Comparison of ENCODE assay signal across 11 mouse cellular contexts in the genomic region with DNA sequence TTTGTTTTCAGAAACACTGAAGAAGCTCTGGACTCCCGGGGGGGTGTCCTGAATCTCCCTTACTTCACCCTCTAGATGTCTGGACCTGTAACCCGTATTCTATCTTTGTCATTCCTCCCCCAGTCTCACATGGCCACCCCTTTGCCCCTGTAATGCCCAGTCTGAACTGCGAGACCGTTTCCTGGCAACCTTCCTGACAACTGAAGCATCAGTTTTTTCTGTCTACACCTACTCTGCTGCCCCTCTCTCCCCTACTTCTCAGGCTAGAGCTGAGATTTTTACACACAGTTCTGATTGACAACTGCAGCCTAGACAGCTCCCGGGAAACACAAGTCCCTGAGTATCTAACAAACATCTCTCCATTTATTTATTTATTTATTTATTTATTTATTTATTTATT. TPM values are rescaled to one million over a fixed set of nuclear protein-coding genes. Genes with fewer than 3 reads are reported as not detected.
A peak's percentile ranks its signal among the peaks of the same experiment; 100 is the strongest.
DNase-seq lines count a peak whose midpoint lies in the region; ATAC-seq and TF ChIP-seq lines count a peak whose summit lies in the region.
"Had no signal": no experiment of that assay in that cellular context is flagged by ENCODE, and none has a peak within 500 bp of the region (broad histone marks: within the 10 kb centered on the region; RNA-seq: fewer than 3 reads in every experiment).

No protein-coding gene starts in this region.

- TF ChIP-seq POLR2A in brain, embryonic 14.5 days (IDR thresholded peaks at IDR 0.05; ENCODE audit: borderline replicate concordance, extremely low read depth, insufficient read depth, insufficient read length, poor library complexity, severe bottlenecking): no peak

- no peaks in the 10 kb centered on the region for H3K27me3 ChIP-seq in forebrain, embryonic 16.5 days (replicated peaks; ENCODE audit: control insufficient read depth, insufficient read depth, low read length)
- no peaks in the 10 kb centered on the region for H3K27me3 ChIP-seq in forebrain, embryonic 10.5 days (ENCODE audit: poor library complexity, severe bottlenecking)
- no peaks in the 10 kb centered on the region for H3K27me3 ChIP-seq in kidney, embryonic 14.5 days (ENCODE audit: control insufficient read depth, insufficient read depth, low read length)
- H3K27me3 ChIP-seq in midbrain, embryonic 10.5 days (ENCODE audit: low read depth, poor library complexity, severe bottlenecking): no peaks in the 10 kb centered on the region

- H3K4me3 ChIP-seq in forebrain, embryonic 16.5 days (replicated peaks; ENCODE audit: low read length): no peak overlapping the region
- H3K4me3 ChIP-seq in forebrain, embryonic 10.5 days: no peak overlapping the region
- no peak overlapping the region for H3K4me3 ChIP-seq in kidney, embryonic 14.5 days (ENCODE audit: low read length)
- H3K4me3 ChIP-seq in midbrain, embryonic 10.5 days: no peak overlapping the region

- no peak overlapping the region for H3K27ac ChIP-seq in forebrain, embryonic 16.5 days (ENCODE audit: low read length)
- H3K27ac ChIP-seq in forebrain, embryonic 10.5 days: no peak overlapping the region
- no peak overlapping the region for H3K27ac ChIP-seq in kidney, embryonic 14.5 days (ENCODE audit: low read depth, low read length)
- 0 out of 2 replicates have a peak overlapping the region, but pooled peaks have one; percentile 46 for H3K27ac ChIP-seq in midbrain, embryonic 10.5 days (replicated peaks)

- peaks cover 4% of the 10 kb centered on the region for H3K4me1 ChIP-seq in forebrain, embryonic 16.5 days (replicated peaks; ENCODE audit: control insufficient read depth, insufficient read depth, low read length)
- H3K4me1 ChIP-seq in forebrain, embryonic 10.5 days: peaks cover 17% of the 10 kb centered on the region
- peaks cover 4% of the 10 kb centered on the region; the same call in 1 of the 2 replicates for H3K4me1 ChIP-seq in kidney, embryonic 14.5 days (ENCODE audit: control insufficient read depth, insufficient read depth, low read length)
- H3K4me1 ChIP-seq in midbrain, embryonic 10.5 days: peaks cover 19% of the 10 kb centered on the region

- no peak for DNase-seq in forebrain, embryonic 10.5 days (ENCODE audit: extremely low spot score, low spot score)
- DNase-seq in kidney, postnatal 10 days: no peak
- peak; percentile 38 for DNase-seq in brain, embryonic 14.5 days (ENCODE audit: low read depth)
- DNase-seq in midbrain, embryonic 10.5 days (ENCODE audit: low spot score): peak; percentile 17
- DNase-seq in thymus, adult 18-20 months: no peak
- DNase-seq: B cell, adult 2 months; cerebellum, adult 9-11 months; right cerebral cortex, postnatal 4 days had no signal

- H3K36me3 ChIP-seq in forebrain, embryonic 16.5 days (ENCODE audit: control insufficient read depth, insufficient read depth): no peaks in the 10 kb centered on the region
- H3K36me3 ChIP-seq in forebrain, embryonic 10.5 days (replicated peaks): no peaks in the 10 kb centered on the region
- H3K36me3 ChIP-seq in kidney, embryonic 14.5 days (ENCODE audit: control insufficient read depth, insufficient read depth, low read length): no peaks in the 10 kb centered on the region
- H3K36me3 ChIP-seq in midbrain, embryonic 10.5 days: no peaks in the 10 kb centered on the region

- no peak overlapping the region for H3K4me2 ChIP-seq in forebrain, embryonic 16.5 days (ENCODE audit: low read length)
- H3K4me2 ChIP-seq in kidney, embryonic 14.5 days (replicated peaks; ENCODE audit: low read depth, low read length): 0 out of 2 replicates have a peak overlapping the region, but pooled peaks have one; percentile 15

- H3K9me3 ChIP-seq in forebrain, embryonic 16.5 days (ENCODE audit: control insufficient read depth, low read length): no peaks in the 10 kb centered on the region
- no peaks in the 10 kb centered on the region for H3K9me3 ChIP-seq in forebrain, embryonic 10.5 days
- no peaks in the 10 kb centered on the region for H3K9me3 ChIP-seq in kidney, embryonic 14.5 days (ENCODE audit: control insufficient read depth, low read length)
- no peaks in the 10 kb centered on the region for H3K9me3 ChIP-seq in midbrain, embryonic 10.5 days (replicated peaks)

- TF ChIP-seq CTCF in brain, embryonic 14.5 days (IDR thresholded peaks at IDR 0.05; ENCODE audit: borderline replicate concordance, extremely low read depth, insufficient read depth, insufficient read length): no peak

- 0 out of 2 replicates have a peak, but pooled peaks have one; percentile 13 for ATAC-seq in forebrain, embryonic 16.5 days
- ATAC-seq in kidney, embryonic 14.5 days (ENCODE audit: low FRiP score, low TSS enrichment): peak; percentile 68; the same call in 1 of the 2 replicates
- no peak for ATAC-seq in megakaryocyte, adult 5-6 weeks (ENCODE audit: poor library complexity, severe bottlenecking)

- WGBS in forebrain, embryonic 16.5 days: 32% methylated on average over 5 of the region's 5 CpGs
- 50% methylated on average over 5 of the region's 5 CpGs for WGBS in forebrain, embryonic 10.5 days
- 20% methylated on average over 5 of the region's 5 CpGs for WGBS in kidney, embryonic 14.5 days
- 27% methylated on average over 5 of the region's 5 CpGs for WGBS in midbrain, embryonic 10.5 days

- H3K9ac ChIP-seq in forebrain, embryonic 16.5 days (replicated peaks; ENCODE audit: low read depth, low read length): no peak overlapping the region
- no peak overlapping the region for H3K9ac ChIP-seq in kidney, embryonic 14.5 days (ENCODE audit: low read depth, low read length)

RNA-seq across cellular contexts. Expression of a gene that starts 9.3 kb away (rescaled TPM):
- 4.0 and 5.7 TPM in 2 replicates for polyA plus RNA-seq in forebrain, embryonic 16.5 days (2015; fragmentation: Nextera tagmentation; extraction: Ambion mirVana)
- polyA plus RNA-seq in forebrain, embryonic 10.5 days (2016; fragmentation: Nextera tagmentation; extraction: Ambion mirVana): 5.6 and 6.5 TPM in 2 replicates
- 4.4 and 6.9 TPM in 2 replicates for polyA plus RNA-seq in kidney, embryonic 14.5 days (2014; fragmentation: Nextera tagmentation; extraction: Ambion mirVana)
- polyA plus RNA-seq in brain, embryonic 14.5 days (2012; rRNA removed): 14.2 and 21.3 TPM in 2 replicates
- 4.3 and 4.4 TPM in 2 replicates for polyA plus RNA-seq in midbrain, embryonic 10.5 days (2016; fragmentation: Nextera tagmentation; extraction: Ambion mirVana)
- total RNA-seq in megakaryocyte, adult 5-6 weeks (2015): 17.9 and 21.3 TPM in 2 replicates
- total RNA-seq in megakaryocyte, adult 5-6 weeks (2017): 16.4 and 17.1 TPM in 2 replicates

RNA-seq across cellular contexts. Expression of a gene that starts 14.3 kb away (rescaled TPM):
- polyA plus RNA-seq in forebrain, embryonic 16.5 days (2015; fragmentation: Nextera tagmentation; extraction: Ambion mirVana): 161 and 169 TPM in 2 replicates
- 241 and 245 TPM in 2 replicates for polyA plus RNA-seq in forebrain, embryonic 10.5 days (2016; fragmentation: Nextera tagmentation; extraction: Ambion mirVana)
- 164 and 189 TPM in 2 replicates for polyA plus RNA-seq in kidney, embryonic 14.5 days (2014; fragmentation: Nextera tagmentation; extraction: Ambion mirVana)
- polyA plus RNA-seq in brain, embryonic 14.5 days (2012; rRNA removed): 77.0 and 77.5 TPM in 2 replicates
- polyA plus RNA-seq in midbrain, embryonic 10.5 days (2016; fragmentation: Nextera tagmentation; extraction: Ambion mirVana): 197 and 224 TPM in 2 replicates
- 61.9 and 62.0 TPM in 2 replicates for total RNA-seq in megakaryocyte, adult 5-6 weeks (2015)
- total RNA-seq in megakaryocyte, adult 5-6 weeks (2017): 80.3 and 85.5 TPM in 2 replicates

RNA-seq across cellular contexts. Expression of a gene that starts 52.0 kb away (rescaled TPM):
- polyA plus RNA-seq in forebrain, embryonic 16.5 days (2015; fragmentation: Nextera tagmentation; extraction: Ambion mirVana): 9.9 and 11.3 TPM in 2 replicates
- 23.6 and 23.9 TPM in 2 replicates for polyA plus RNA-seq in forebrain, embryonic 10.5 days (2016; fragmentation: Nextera tagmentation; extraction: Ambion mirVana)
- polyA plus RNA-seq in kidney, embryonic 14.5 days (2014; fragmentation: Nextera tagmentation; extraction: Ambion mirVana): 30.9 and 35.6 TPM in 2 replicates
- 5.1 and 6.3 TPM in 2 replicates for polyA plus RNA-seq in brain, embryonic 14.5 days (2012; rRNA removed)
- 26.5 and 28.1 TPM in 2 replicates for polyA plus RNA-seq in midbrain, embryonic 10.5 days (2016; fragmentation: Nextera tagmentation; extraction: Ambion mirVana)
- 31.1 and 39.0 TPM in 2 replicates for total RNA-seq in megakaryocyte, adult 5-6 weeks (2015)
- 11.8 and 16.7 TPM in 2 replicates for total RNA-seq in megakaryocyte, adult 5-6 weeks (2017)

RNA-seq across cellular contexts. Expression of a gene that starts 52.4 kb away (rescaled TPM):
- 38.9 and 46.4 TPM in 2 replicates for polyA plus RNA-seq in forebrain, embryonic 16.5 days (2015; fragmentation: Nextera tagmentation; extraction: Ambion mirVana)
- 41.1 and 43.8 TPM in 2 replicates for polyA plus RNA-seq in forebrain, embryonic 10.5 days (2016; fragmentation: Nextera tagmentation; extraction: Ambion mirVana)
- 47.0 and 60.9 TPM in 2 replicates for polyA plus RNA-seq in kidney, embryonic 14.5 days (2014; fragmentation: Nextera tagmentation; extraction: Ambion mirVana)
- 28.7 and 28.8 TPM in 2 replicates for polyA plus RNA-seq in brain, embryonic 14.5 days (2012; rRNA removed)
- polyA plus RNA-seq in midbrain, embryonic 10.5 days (2016; fragmentation: Nextera tagmentation; extraction: Ambion mirVana): 47.1 and 55.5 TPM in 2 replicates
- 28.4 and 34.4 TPM in 2 replicates for total RNA-seq in megakaryocyte, adult 5-6 weeks (2015)
- total RNA-seq in megakaryocyte, adult 5-6 weeks (2017): 49.6 and 56.6 TPM in 2 replicates

Comparison
In these comparisons a context has a peak if more than half of its experiments do, and no peak if none do; other contexts are left out.
1. DNase-seq: peak in brain, embryonic 14.5 days (single experiment) and midbrain, embryonic 10.5 days (single experiment); none in forebrain, embryonic 10.5 days (single experiment), kidney, postnatal 10 days (single experiment) and thymus, adult 18-20 months (0 of 2).